Mouse (Mus musculus) G1E (cell line): ENCODE results near the gene Tsnaxip1.

ENCODE experiments used
- CTCF ChIP-seq: IDR thresholded peaks from 2 replicates; pipeline ENCODE4 v1.5.1; 2012; ENCODE audit warnings: low read depth, low read length, inconsistent platforms, mixed read lengths
- GATA1 ChIP-seq: IDR thresholded peaks from 2 replicates; pipeline ENCODE4 v1.6.1; 2012; ENCODE audit warnings: borderline replicate concordance, low read length, inconsistent platforms, mixed read lengths
- GATA2 ChIP-seq: IDR thresholded peaks from 2 replicates; pipeline ENCODE4 v1.6.1; 2012; ENCODE audit warnings: low read depth, low read length, inconsistent platforms, borderline replicate concordance

GRCm38 (mm10) chr8:105805346-105805745 is 22.2 kb upstream of the Tsnaxip1 start:
- TF ChIP-seq GATA1: no peak
- no peak for TF ChIP-seq CTCF
- no peak for TF ChIP-seq GATA2
